Mouse (Mus musculus) megakaryocyte, embryonic 14.5 days (primary cell): ENCODE measurements at regions not wholly inside any gene's neighbourhood (a gene's known extent, or its start where the extent isn't known, plus 50 kb on each side); places are given as distances from the start of the nearest gene placed in this dataset.

ENCODE experiments used
- FLI1 ChIP-seq: IDR thresholded peaks from 2 replicates; pipeline ENCODE4 v1.6.1; 2012; ENCODE audit warnings: low read length, inconsistent platforms, mixed read lengths
- GATA1 ChIP-seq: IDR thresholded peaks from 3 replicates; pipeline ENCODE4 v1.6.1; 2012; ENCODE audit warnings: mixed read lengths, low read length, inconsistent platforms, borderline replicate concordance

- TF ChIP-seq FLI1: no peak
- TF ChIP-seq GATA1: no peak
Observed at GRCm38 (mm10) chr7:40214395-40214794, 683.7 kb upstream of the Vstm2b start.
